Mouse (Mus musculus) common myeloid progenitor, adult 5-6 weeks (primary cell): ENCODE results near the gene Itga2. TPM values are rescaled to one million over a fixed set of nuclear protein-coding genes. Genes with fewer than 3 reads are reported as not detected.

Experiments used
- ATAC-seq: replicated peaks from 2 replicates; pipeline ENCODE4 v1.8.0; 2016; ENCODE audit warnings: low read depth, mild to moderate bottlenecking, moderate TSS enrichment, inconsistent platforms; ENCODE audit not compliant: poor library complexity, severe bottlenecking
- total RNA-seq: library from RNA; stranded (forward); fragments of 200-1000, 187-1606 nt; gene quantifications from 2 replicates; pipeline ENCODE4 v1.2.3, GENCODE M21; 2017

The Itga2 gene
- total RNA-seq, 1 experiment from 2014 or later, result 2.4 TPM

- ATAC-seq, result peak; percentile 60
Measured at GRCm38 (mm10) chr13:114887293-114887692, 44.6 kb downstream of the Itga2 start.

GRCm38 (mm10) chr13:114885171-114885570 is 46.7 kb downstream of the Itga2 start:
- peak; percentile 73 for ATAC-seq

GRCm38 (mm10) chr13:114878667-114879066 is 53.2 kb downstream of the Itga2 start:
- ATAC-seq, result no peak

GRCm38 (mm10) chr13:114876005-114876520 is 55.8 kb downstream of the Itga2 start:
- ATAC-seq, result no peak

DNA sequence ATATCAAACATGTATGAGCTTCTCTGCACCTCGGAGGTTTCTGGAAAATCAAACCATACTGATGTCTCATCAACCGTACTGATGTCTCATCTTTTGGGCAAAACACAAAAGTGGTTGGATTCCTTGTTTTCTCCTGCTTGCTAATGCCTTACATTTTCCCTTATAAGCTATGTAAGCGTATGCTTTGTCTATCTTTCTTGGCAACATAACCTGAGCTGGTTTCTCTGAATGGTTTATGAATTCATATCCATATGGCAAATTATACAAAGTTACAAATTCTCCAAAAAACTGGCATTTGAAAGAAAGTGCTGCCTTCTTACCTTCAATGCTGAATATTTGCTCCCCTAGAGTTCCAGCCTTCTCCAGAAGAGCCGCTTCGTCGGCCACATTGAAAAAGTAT is 57.2 kb downstream of the Itga2 start:
- ATAC-seq, result no peak

DNA sequence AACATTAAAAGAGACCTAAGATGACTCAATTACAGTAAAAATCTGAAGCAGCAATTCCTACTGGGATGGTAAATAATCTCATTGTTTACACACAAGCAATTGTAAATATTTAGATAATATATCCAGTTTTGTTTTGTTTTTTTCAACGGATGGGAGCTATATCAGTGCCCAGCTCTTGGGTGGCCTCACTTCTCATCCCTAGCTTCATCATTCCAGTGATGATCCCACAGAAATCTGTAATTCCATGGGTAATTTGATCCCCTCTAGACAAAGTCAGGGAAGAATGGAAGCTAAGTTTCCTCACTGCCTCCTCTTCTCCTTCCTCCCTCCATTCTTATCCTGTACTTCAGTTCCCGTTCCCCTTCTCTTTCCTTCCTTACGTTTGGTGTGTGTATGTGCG is 74.4 kb downstream of the Itga2 start:
- ATAC-seq, result no peak

GRCm38 (mm10) chr13:114856269-114856627 is 75.7 kb downstream of the Itga2 start:
- ATAC-seq, result no peak

DNA sequence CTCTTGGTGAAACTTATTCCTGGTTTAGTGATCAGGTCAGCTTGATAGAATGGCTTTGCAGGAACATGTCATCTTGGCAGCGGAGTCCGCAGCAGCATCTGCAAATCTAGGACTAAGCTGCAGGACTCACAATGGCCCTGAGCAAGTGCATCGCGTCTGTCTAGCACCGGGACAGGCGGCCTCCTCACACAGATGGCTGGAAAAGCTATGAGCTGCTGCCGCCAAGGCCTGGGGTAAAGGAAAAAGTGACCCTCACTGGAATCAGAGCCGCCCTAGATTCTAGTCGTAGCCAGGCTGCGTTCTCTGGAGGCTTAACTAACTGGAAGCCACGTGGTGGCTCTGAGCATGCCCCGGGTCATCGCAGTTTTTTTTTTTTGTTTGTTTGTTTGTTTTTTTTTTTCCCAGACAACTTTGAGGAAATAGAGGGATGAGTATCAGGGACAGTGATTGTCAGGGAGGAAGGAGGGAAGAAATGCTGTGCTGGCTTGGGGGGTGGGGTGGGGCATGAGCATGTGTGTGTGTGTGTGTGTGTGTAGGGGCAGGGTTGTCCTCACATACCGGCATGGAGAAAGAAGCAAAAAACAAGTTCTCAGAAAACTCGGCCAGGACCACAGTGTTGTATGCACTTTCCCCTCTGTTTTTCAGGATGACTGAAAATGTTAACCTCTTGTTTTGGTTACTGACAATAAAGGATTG is 76.2 kb downstream of the Itga2 start:
- no peak for ATAC-seq

GRCm38 (mm10) chr13:114854428-114854827 is 77.5 kb downstream of the Itga2 start:
- no peak for ATAC-seq

GRCm38 (mm10) chr13:114854023-114854422 is 77.9 kb downstream of the Itga2 start:
- ATAC-seq, result no peak

DNA sequence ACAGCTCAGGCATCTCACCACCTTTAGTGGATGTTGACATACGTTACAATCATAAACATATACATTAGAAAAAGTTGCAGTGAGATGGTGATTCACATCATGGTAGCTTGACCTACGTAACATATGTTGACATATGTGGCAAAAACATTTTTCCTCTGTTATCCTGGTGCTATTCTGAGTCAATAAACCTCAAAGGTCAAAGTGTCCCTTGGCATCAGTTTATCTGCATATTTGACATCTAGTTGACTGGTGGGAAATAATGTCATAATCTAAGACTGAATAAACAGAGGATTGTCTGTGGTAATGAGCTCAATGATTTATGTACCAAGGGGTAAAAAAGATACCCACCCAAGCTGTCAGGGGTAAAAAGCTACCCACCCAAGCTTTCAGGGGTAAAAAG is 78.7 kb downstream of the Itga2 start:
- ATAC-seq, result no peak

DNA sequence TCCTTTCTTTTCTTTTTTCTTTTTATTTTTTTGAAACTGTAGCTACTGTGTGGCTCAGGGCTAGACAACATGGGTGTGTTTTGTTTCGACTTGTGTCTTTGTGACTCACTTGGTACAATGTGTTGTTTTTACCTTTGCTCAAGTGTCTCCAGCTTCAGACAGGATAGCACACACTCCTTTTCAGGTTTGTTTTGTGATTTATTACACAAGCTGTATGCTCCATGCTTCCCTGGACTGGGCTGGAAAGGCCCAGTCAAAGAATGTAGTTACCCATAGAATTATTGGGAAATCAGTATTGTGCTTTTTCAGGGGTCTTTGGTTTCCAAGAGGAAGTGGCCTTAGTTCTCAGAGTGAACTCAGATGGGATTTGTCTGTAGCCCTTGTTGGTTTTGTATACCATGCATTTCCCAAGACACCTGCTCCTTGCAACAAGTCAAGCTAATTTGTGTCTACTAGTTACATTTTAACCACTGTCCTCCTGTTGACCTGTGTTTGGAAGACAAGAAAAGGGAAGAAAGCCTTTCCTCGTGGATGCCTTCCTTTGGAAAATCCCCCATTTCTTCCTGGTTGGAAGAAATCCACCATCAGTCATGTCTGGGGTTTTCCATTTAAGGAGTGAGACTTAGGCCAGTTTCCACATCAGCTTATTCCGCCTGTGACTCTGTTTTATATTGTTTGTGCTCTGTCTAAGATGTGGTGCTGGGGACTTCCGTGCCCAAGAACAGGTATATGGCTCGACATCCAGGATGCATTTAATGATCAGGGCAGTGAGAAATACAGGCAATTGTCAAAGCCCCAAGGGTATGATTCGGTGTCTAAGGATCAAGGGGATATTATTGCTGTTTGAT is 79.4 kb downstream of the Itga2 start:
- ATAC-seq, result no peak

- ATAC-seq, result no peak
Measured at GRCm38 (mm10) chr13:114848945-114849344, 83.0 kb downstream of the Itga2 start.

- ATAC-seq, result peak; percentile 86
Measured at GRCm38 (mm10) chr13:114845804-114846203, 86.1 kb downstream of the Itga2 start.

GRCm38 (mm10) chr13:114843318-114843717 is 88.6 kb downstream of the Itga2 start:
- no peak for ATAC-seq

DNA sequence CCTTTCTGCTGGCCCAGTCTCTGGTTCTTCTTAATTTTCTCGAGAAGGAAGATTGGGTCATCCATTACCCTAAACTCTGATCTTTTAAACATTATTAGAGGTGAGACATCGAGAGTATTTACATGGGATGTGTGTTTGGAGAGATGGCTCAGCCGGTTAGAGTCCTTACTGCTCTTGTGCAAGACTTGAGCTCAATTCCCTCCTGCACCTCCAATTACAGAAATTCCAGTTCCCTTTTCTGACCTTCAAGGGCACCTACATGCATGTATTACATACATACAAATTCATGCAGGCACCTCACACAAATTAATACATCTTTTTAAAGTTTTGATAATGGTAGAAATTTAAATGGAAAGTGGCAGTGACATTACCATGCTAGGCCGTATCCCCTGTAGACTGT is 91.4 kb downstream of the Itga2 start:
- ATAC-seq, result no peak

DNA sequence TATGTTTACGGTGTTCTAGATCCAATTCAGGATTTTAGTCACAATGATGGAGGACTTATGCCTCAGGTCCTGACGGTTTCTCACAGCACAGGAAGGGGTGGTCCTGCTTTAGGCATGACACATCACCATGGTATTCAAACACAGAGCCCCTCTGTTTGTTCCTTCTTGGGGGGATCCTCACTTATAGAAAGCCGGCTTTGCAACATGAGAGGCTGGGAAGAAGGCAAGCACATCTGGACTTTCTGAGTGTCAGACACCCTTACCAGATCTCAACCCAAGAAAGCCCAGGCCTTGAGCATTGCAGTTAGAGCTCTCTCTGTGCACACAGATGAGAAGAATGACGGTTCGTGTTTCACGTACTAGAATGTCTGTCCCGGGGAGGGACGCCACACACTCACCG is 92.8 kb downstream of the Itga2 start:
- ATAC-seq, result no peak

DNA sequence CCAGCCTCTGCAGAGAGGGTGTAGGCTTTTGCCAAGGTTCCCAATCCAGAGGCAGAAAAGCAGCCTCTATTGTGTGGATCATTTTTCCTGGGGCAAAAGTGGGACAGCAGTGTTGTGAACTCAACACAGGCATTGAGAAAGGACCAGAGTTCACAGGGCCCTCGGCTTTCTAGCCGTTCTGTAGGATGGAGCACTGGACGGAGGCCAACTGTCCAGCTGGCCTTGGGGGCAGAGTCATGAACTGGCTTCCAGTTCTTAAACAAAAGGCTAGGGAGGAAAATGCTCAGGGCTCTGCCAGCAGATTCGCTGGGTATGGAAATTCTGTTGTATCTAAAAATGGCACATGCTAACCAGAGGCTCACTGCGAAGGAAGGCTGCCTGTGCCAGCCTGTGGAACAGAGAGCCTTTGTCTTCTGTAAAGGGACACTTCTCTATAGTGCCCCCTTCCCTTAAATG is 93.3 kb downstream of the Itga2 start:
- ATAC-seq, result no peak

DNA sequence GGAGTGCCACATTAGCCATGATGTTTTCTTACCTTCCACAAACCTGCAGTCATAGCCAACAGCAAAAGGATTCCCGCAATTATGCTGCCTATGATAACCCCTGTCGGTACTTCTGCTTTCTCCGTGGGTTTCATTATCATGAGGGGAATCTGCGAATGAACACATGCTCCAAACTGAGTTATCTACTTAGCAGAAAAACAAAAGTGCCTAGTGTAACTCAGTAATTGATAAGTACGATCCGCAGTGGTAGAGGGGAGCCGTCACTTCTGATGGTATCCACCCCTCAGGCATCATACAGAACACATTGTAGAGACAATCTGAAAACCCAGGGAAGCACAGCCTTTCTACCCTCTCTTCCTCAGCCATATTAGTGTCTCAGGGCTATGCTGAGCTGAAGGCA is 94.8 kb downstream of the Itga2 start:
- ATAC-seq, result peak; percentile 73

DNA sequence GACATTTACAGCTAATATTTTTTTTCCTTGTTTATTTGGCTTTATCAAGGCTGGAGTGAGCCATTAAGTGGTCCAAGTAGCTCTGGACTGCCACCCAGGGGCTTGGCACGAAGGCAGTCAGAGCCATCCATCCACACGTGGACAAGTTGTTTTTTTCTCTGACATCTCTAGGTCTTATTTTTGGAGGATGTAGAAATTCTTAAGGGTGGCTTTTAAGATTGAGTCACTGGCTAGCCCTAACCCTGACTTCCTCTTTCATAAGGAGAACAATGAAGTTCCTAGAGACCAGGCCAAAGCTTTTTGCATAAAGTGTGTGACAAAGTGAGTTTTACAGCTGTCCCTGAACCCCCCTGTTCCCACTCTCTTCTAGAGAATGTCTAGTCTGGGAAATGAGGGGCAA is 97.3 kb downstream of the Itga2 start:
- peak; percentile 68 for ATAC-seq

GRCm38 (mm10) chr13:114833351-114833750 is 98.5 kb downstream of the Itga2 start:
- ATAC-seq, result no peak
